Mouse (Mus musculus) liver, embryonic 11.5 days (tissue): ENCODE results near the gene Tifa. TPM values are rescaled to one million over a fixed set of nuclear protein-coding genes. Genes with fewer than 3 reads are reported as not detected.
A peak's percentile ranks its signal among the peaks of the same experiment; 100 is the strongest.
"Not testable (repeated sequence)": the region's sequence is repeated elsewhere in the genome, so short reads cannot be mapped to it uniquely, and the experiment has no call there.

Source experiments
- ATAC-seq: fragments of 200-750 bp; cut with Nextera tagmentation; replicated peaks from 2 replicates; pipeline ENCODE4 v1.8.0; 2017; ENCODE audit warnings: moderate number of reproducible peaks, mild to moderate bottlenecking, moderate TSS enrichment, moderate library complexity; ENCODE audit not compliant: low FRiP score
- DNase-seq: peaks from one replicate; pipeline ENCODE4 v3.0.0-alpha.2; 2017; ENCODE audit warnings: low spot score
- H3K27ac ChIP-seq: fragments of 300-500 bp; sonication (generic); 2 replicates; pipeline ENCODE4 v1.5.1; 2014; ENCODE audit warnings: mild to moderate bottlenecking, low read depth, low read length, control low read depth
- H3K27me3 ChIP-seq: fragments of 300-500 bp; sonication (generic); replicated peaks from 2 replicates; pipeline ENCODE4 v1.6.1; 2014; ENCODE audit warnings: low read length, mixed read lengths; ENCODE audit not compliant: control insufficient read depth, insufficient read depth
- H3K36me3 ChIP-seq: fragments of 300-500 bp; sonication (generic); 2 replicates; pipeline ENCODE4 v1.6.1; 2014; ENCODE audit warnings: mild to moderate bottlenecking, low read length, moderate library complexity, mixed read lengths; ENCODE audit not compliant: control insufficient read depth, insufficient read depth
- H3K4me1 ChIP-seq: fragments of 300-500 bp; sonication (generic); replicated peaks from 2 replicates; pipeline ENCODE4 v1.6.1; 2014; ENCODE audit warnings: low read length, mixed read lengths; ENCODE audit not compliant: control insufficient read depth, insufficient read depth
- H3K4me2 ChIP-seq: fragments of 300-500 bp; sonication (generic); 2 replicates; pipeline ENCODE4 v1.6.1; 2014; ENCODE audit warnings: mild to moderate bottlenecking, control low read depth, moderate library complexity
- H3K4me3 ChIP-seq: fragments of 300-500 bp; sonication (generic); 2 replicates; pipeline ENCODE4 v1.5.1; 2014; ENCODE audit warnings: low read depth, low read length, control low read depth
- H3K9ac ChIP-seq: fragments of 300-500 bp; sonication (generic); 2 replicates; pipeline ENCODE4 v1.6.1; 2014; ENCODE audit warnings: low read depth, low read length, control low read depth
- H3K9me3 ChIP-seq: fragments of 300-500 bp; sonication (generic); 2 replicates; pipeline ENCODE4 v1.6.1; 2016; ENCODE audit warnings: low read length, inconsistent platforms, mixed read lengths; ENCODE audit not compliant: control insufficient read depth
- WGBS: fragments of 180-500 bp; shearing (Covaris S2); extraction: QIAGEN DNeasy Blood & Tissue Kit; methylation state at CpG from one replicate; pipeline ENCODE4 v1.1.7; 2014; 5-methylcytosine and 5-hydroxymethylcytosine counted together
- polyA plus RNA-seq: library from polyadenylated mRNA; unstranded; fragments of >200 nt; fragmentation: Nextera tagmentation; extraction: Ambion mirVana; gene quantifications from 2 replicates; pipeline ENCODE4 v1.2.1, GENCODE M21; 2014

The Tifa gene
- polyA plus RNA-seq, 1 experiment from 2014 or later = 13.4 TPM

GRCm38 (mm10) chr3:127780021-127780644 is 9.5 kb upstream of the Tifa start, which contains the start of gene Alpk1:
TSS of gene Alpk1 (minus strand) at chr3:127780527.
- H3K27ac ChIP-seq = no peak within 1 kb of the TSS
- no peaks in the 10 kb centered on the region for H3K36me3 ChIP-seq
- H3K4me2 ChIP-seq = peak within 1 kb of the TSS; percentile 69
- peak within 1 kb of the TSS; percentile 45 for H3K4me3 ChIP-seq
- DNase-seq (peak; percentile 71), ATAC-seq (peak; percentile 82)
- H3K4me1 ChIP-seq = no peaks in the 10 kb centered on the region
- peak within 1 kb of the TSS; percentile 39; the same call in 1 of the 2 replicates for H3K9ac ChIP-seq
- WGBS = 3% methylated on average over 24 of the region's 24 CpGs
- no peaks in the 10 kb centered on the region for H3K27me3 ChIP-seq
- H3K9me3 ChIP-seq = no peaks in the 10 kb centered on the region

- Histone ChIP-seq H3K36me3 (no peaks in the 10 kb centered on the region), H3K4me2 (no peak overlapping the region), H3K27ac (no peak overlapping the region), H3K9ac (no peak overlapping the region), H3K27me3 (no peaks in the 10 kb centered on the region), H3K4me3 (no peak overlapping the region), H3K9me3 (no peaks in the 10 kb centered on the region), H3K4me1 (no peaks in the 10 kb centered on the region)
- ATAC-seq = no peak
- WGBS = 92% methylated on average over 9 of the region's 9 CpGs
- no peak for DNase-seq
Measured at GRCm38 (mm10) chr3:127780921-127781320, 8.7 kb upstream of the Tifa start.

GRCm38 (mm10) chr3:127782921-127783320 is 6.7 kb upstream of the Tifa start:
- Histone ChIP-seq H3K9me3 (no peaks in the 10 kb centered on the region), H3K27ac (no peak overlapping the region), H3K36me3 (no peaks in the 10 kb centered on the region), H3K27me3 (0 out of 2 replicates have a peak, but pooled peaks cover under 1% of the 10 kb centered on the region), H3K4me1 (no peaks in the 10 kb centered on the region), H3K4me3 (no peak overlapping the region), H3K4me2 (no peak overlapping the region), H3K9ac (no peak overlapping the region)
- 80% methylated on average over 6 of the region's 6 CpGs for WGBS
- DNase-seq (no peak), ATAC-seq (no peak)

- ATAC-seq, H3K9ac ChIP-seq, H3K9me3 ChIP-seq, H3K27ac ChIP-seq, H3K27me3 ChIP-seq, H3K4me2 ChIP-seq, H3K36me3 ChIP-seq, DNase-seq, H3K4me3 ChIP-seq, H3K4me1 ChIP-seq: not testable (repeated sequence)
- WGBS = 93% methylated on average over 8 of the region's 8 CpGs
Measured at GRCm38 (mm10) chr3:127783680-127784079, 5.9 kb upstream of the Tifa start.

- peaks cover 15% of the 10 kb centered on the region for H3K27me3 ChIP-seq
- no peak overlapping the region for H3K9ac ChIP-seq
- no peak overlapping the region for H3K4me2 ChIP-seq
- no peak overlapping the region for H3K4me3 ChIP-seq
- no peaks in the 10 kb centered on the region for H3K9me3 ChIP-seq
- H3K4me1 ChIP-seq = peaks cover 9% of the 10 kb centered on the region; the same call in 1 of the 2 replicates
- no peaks in the 10 kb centered on the region for H3K36me3 ChIP-seq
- ATAC-seq = no peak
- no peak for DNase-seq
- no peak overlapping the region for H3K27ac ChIP-seq
Measured at GRCm38 (mm10) chr3:127787032-127787431, 2.6 kb upstream of the Tifa start.

GRCm38 (mm10) chr3:127788038-127788437 is 1.6 kb upstream of the Tifa start:
- Histone ChIP-seq H3K27ac (no peak overlapping the region), H3K36me3 (no peaks in the 10 kb centered on the region), H3K9me3 (no peaks in the 10 kb centered on the region), H3K4me1 (peaks cover 14% of the 10 kb centered on the region), H3K4me2 (no peak overlapping the region), H3K27me3 (peaks cover 15% of the 10 kb centered on the region), H3K9ac (no peak overlapping the region), H3K4me3 (no peak overlapping the region)
- ATAC-seq = no peak
- 51% methylated on average over 7 of the region's 7 CpGs for WGBS
- no peak for DNase-seq

- H3K4me2 ChIP-seq = peak overlapping the region; percentile 98
- no peak for DNase-seq
- no peaks in the 10 kb centered on the region for H3K9me3 ChIP-seq
- no peak overlapping the region; the same call in 1 of the 2 replicates for H3K9ac ChIP-seq
- no peaks in the 10 kb centered on the region for H3K36me3 ChIP-seq
- peak overlapping the region; percentile 79; the same call in 1 of the 2 replicates for H3K4me3 ChIP-seq
- peaks cover 15% of the 10 kb centered on the region for H3K27me3 ChIP-seq
- peaks cover 14% of the 10 kb centered on the region for H3K4me1 ChIP-seq
- no peak for ATAC-seq
- no peak overlapping the region for H3K27ac ChIP-seq
- whole genome bisulfite sequencing = 36% methylated on average over 8 of the region's 8 CpGs
Measured at GRCm38 (mm10) chr3:127788919-127789318, 686 bp upstream of the Tifa start.

- under 1% methylated on average over 35 of the region's 36 CpGs for WGBS
- H3K9ac ChIP-seq = peak overlapping the region; percentile 86
- H3K9me3 ChIP-seq = no peaks in the 10 kb centered on the region
- DNase-seq (peak; percentile 64), ATAC-seq (peak; percentile 30)
- H3K27me3 ChIP-seq = peaks cover 15% of the 10 kb centered on the region
- peak overlapping the region; percentile 84 for H3K27ac ChIP-seq
- H3K4me1 ChIP-seq = peaks cover 14% of the 10 kb centered on the region
- H3K4me3 ChIP-seq = peak overlapping the region; percentile 79
- H3K36me3 ChIP-seq = no peaks in the 10 kb centered on the region
- peak overlapping the region; percentile 98 for H3K4me2 ChIP-seq
Measured at GRCm38 (mm10) chr3:127790234-127791055, 840 bp downstream of the Tifa start.
